Mouse (Mus musculus) gastrocnemius, postnatal 14 days (tissue): ENCODE data around the gene Cdk15. TPM values are rescaled to one million over a fixed set of nuclear protein-coding genes. Genes with fewer than 3 reads are reported as not detected.

Source experiments
- DNase-seq: peaks from one replicate; pipeline ENCODE4 v3.0.0; 2021; ENCODE audit warnings: mixed read lengths
- intact Hi-C: fragments of 180-260 bp; cut with DNase I; formaldehyde crosslinking; loops from one replicate; pipeline ENCODE4 v1.15.1; 2025; ENCODE audit warnings: low total_unique reads
- total RNA-seq, 2 experiments: library from RNA; stranded (reverse); gene quantifications; 2 replicates each; pipeline ENCODE4 v1.2.3; 2021

Gene Cdk15
- total RNA-seq, 2 experiments from 2014 or later = 0.18 TPM; not detected in 1

- intact Hi-C loops = no loop called here
- no peak for DNase-seq
These were observed 107.8 kb downstream of the Cdk15 start for GRCm38 (mm10) chr1:59364463-59365040.

GRCm38 (mm10) chr1:59367928-59368648, 111.4 kb downstream of the Cdk15 start:
- intact Hi-C loops = no loop called here
- no peak for DNase-seq

GRCm38 (mm10) chr1:59368649-59369319, 112.1 kb downstream of the Cdk15 start:
- intact Hi-C loops = no loop called here
- no peak for DNase-seq

GRCm38 (mm10) chr1:59369320-59369685, 112.6 kb downstream of the Cdk15 start:
- intact Hi-C loops = no loop called here
- DNase-seq = no peak

GRCm38 (mm10) chr1:59370355-59370950, 113.7 kb downstream of the Cdk15 start:
- no peak for DNase-seq
- intact Hi-C loops = no loop called here

- intact Hi-C loops = no loop called here
- DNase-seq = no peak
These were observed 119.4 kb downstream of the Cdk15 start for GRCm38 (mm10) chr1:59376021-59376548.

- intact Hi-C loops = no loop called here
- DNase-seq = no peak
These were observed 119.9 kb downstream of the Cdk15 start for GRCm38 (mm10) chr1:59376557-59376956.

- intact Hi-C loops = no loop called here
- no peak for DNase-seq
These were observed 120.6 kb downstream of the Cdk15 start for GRCm38 (mm10) chr1:59377312-59377711.

- DNase-seq = peak; percentile 14
- intact Hi-C loops = no loop called here
These were observed 124.2 kb downstream of the Cdk15 start for GRCm38 (mm10) chr1:59380926-59381325.

- intact Hi-C loops = no loop called here
- no peak for DNase-seq
These were observed 124.8 kb downstream of the Cdk15 start for GRCm38 (mm10) chr1:59381483-59381882.

GRCm38 (mm10) chr1:59382516-59382915, 125.8 kb downstream of the Cdk15 start:
- DNase-seq = no peak
- intact Hi-C loops = no loop called here

GRCm38 (mm10) chr1:59383049-59383610, 126.4 kb downstream of the Cdk15 start:
- intact Hi-C loops = no loop called here
- DNase-seq = no peak

GRCm38 (mm10) chr1:59384400-59384799, 127.7 kb downstream of the Cdk15 start:
- no peak for DNase-seq
- intact Hi-C loops = no loop called here

GRCm38 (mm10) chr1:59385641-59386040, 128.9 kb downstream of the Cdk15 start:
- intact Hi-C loops = no loop called here
- DNase-seq = no peak

GRCm38 (mm10) chr1:59387542-59388314, 131.0 kb downstream of the Cdk15 start:
- no peak for DNase-seq
- intact Hi-C loops = no loop called here

- no peak for DNase-seq
- intact Hi-C loops = no loop called here
These were observed 132.5 kb downstream of the Cdk15 start for GRCm38 (mm10) chr1:59389181-59389580.

GRCm38 (mm10) chr1:59391736-59392135, 135.0 kb downstream of the Cdk15 start:
- intact Hi-C loops = no loop called here
- DNase-seq = no peak

GRCm38 (mm10) chr1:59394072-59394471, 137.4 kb downstream of the Cdk15 start:
- DNase-seq = no peak
- intact Hi-C loops = no loop called here

- intact Hi-C loops = no loop called here
- DNase-seq = no peak
These were observed 137.9 kb downstream of the Cdk15 start for GRCm38 (mm10) chr1:59394616-59395015.
